Mouse (Mus musculus) heart, embryonic 13.5 days (tissue): ENCODE results near the gene Zfp963. TPM values are rescaled to one million over a fixed set of nuclear protein-coding genes. Genes with fewer than 3 reads are reported as not detected.
A peak's percentile ranks its signal among the peaks of the same experiment; 100 is the strongest.
"Not testable (repeated sequence)": the region's sequence is repeated elsewhere in the genome, so short reads cannot be mapped to it uniquely, and the experiment has no call there.

ENCODE experiments used
- ATAC-seq: fragments of 200-750 bp; cut with Nextera tagmentation; 2 replicates; pipeline ENCODE4 v1.8.0; 2017; ENCODE audit warnings: moderate TSS enrichment; ENCODE audit not compliant: insufficient number of reproducible peaks, low FRiP score, low TSS enrichment; ENCODE audit errors: extremely low read depth
- H3K27ac ChIP-seq: fragments of 300-500 bp; sonication (generic); replicated peaks from 2 replicates; pipeline ENCODE4 v1.5.1; 2015; ENCODE audit warnings: moderate library complexity, mild to moderate bottlenecking, inconsistent platforms
- H3K27me3 ChIP-seq: fragments of 300-500 bp; sonication (generic); replicated peaks from 2 replicates; pipeline ENCODE4 v1.6.1; 2015; ENCODE audit warnings: mild to moderate bottlenecking, inconsistent platforms
- H3K36me3 ChIP-seq: fragments of 300-500 bp; sonication (generic); 2 replicates; pipeline ENCODE4 v1.6.1; 2015; ENCODE audit warnings: mild to moderate bottlenecking, inconsistent platforms
- H3K4me1 ChIP-seq: fragments of 300-500 bp; sonication (generic); 2 replicates; pipeline ENCODE4 v1.6.1; 2015; ENCODE audit warnings: inconsistent platforms
- H3K4me2 ChIP-seq: fragments of 300-500 bp; sonication (generic); 2 replicates; pipeline ENCODE4 v1.6.1; 2015; ENCODE audit warnings: inconsistent platforms, mild to moderate bottlenecking, moderate library complexity
- H3K4me3 ChIP-seq: fragments of 300-500 bp; sonication (generic); 2 replicates; pipeline ENCODE4 v1.5.1; 2015; ENCODE audit warnings: moderate library complexity, mild to moderate bottlenecking, inconsistent platforms
- H3K9ac ChIP-seq: fragments of 300-500 bp; sonication (generic); 2 replicates; pipeline ENCODE4 v1.6.1; 2015; ENCODE audit warnings: inconsistent platforms, mild to moderate bottlenecking, moderate library complexity
- H3K9me3 ChIP-seq: fragments of 300-500 bp; sonication (generic); 2 replicates; pipeline ENCODE4 v1.6.1; 2016; ENCODE audit warnings: inconsistent platforms
- WGBS: fragments of 180-500 bp; shearing (Covaris S2); methylation state at CpG from one replicate; pipeline ENCODE4 v1.1.7; 2015; ENCODE audit warnings: mixed read lengths; 5-methylcytosine and 5-hydroxymethylcytosine counted together
- polyA plus RNA-seq: library from polyadenylated mRNA; unstranded; fragments of >200 nt; fragmentation: Nextera tagmentation; extraction: Ambion mirVana; gene quantifications from 2 replicates; pipeline ENCODE4 v1.2.1, GENCODE M21; 2015

Gene Zfp963
- polyA plus RNA-seq, 1 experiment from 2014 or later, result 3.2 TPM

- no peak overlapping the region for H3K4me3 ChIP-seq
- H3K36me3 ChIP-seq, result no peaks in the 10 kb centered on the region
- no peak for ATAC-seq
- H3K4me1 ChIP-seq, result no peaks in the 10 kb centered on the region
- H3K9ac ChIP-seq, result no peak overlapping the region
- no peak overlapping the region for H3K4me2 ChIP-seq
- H3K27ac ChIP-seq, result no peak overlapping the region
- 56% methylated on average over 1 of the region's 1 CpGs for WGBS
- no peaks in the 10 kb centered on the region for H3K27me3 ChIP-seq
- peaks cover 4% of the 10 kb centered on the region; the same call in 1 of the 2 replicates for H3K9me3 ChIP-seq
Measured at GRCm38 (mm10) chr8:69735495-69735894, 14.3 kb downstream of the Zfp963 start.

GRCm38 (mm10) chr8:69717232-69717580, 32.6 kb downstream of the Zfp963 start:
- peak overlapping the region; percentile 71 for H3K4me2 ChIP-seq
- H3K4me3 ChIP-seq, result peak overlapping the region; percentile 97
- peaks cover 17% of the 10 kb centered on the region for H3K36me3 ChIP-seq
- ATAC-seq, result no peak
- H3K4me1 ChIP-seq, result peaks cover 28% of the 10 kb centered on the region
- H3K27ac ChIP-seq, result peak overlapping the region; percentile 66
- peak overlapping the region; percentile 65; the same call in 1 of the 2 replicates for H3K9ac ChIP-seq
- no peaks in the 10 kb centered on the region for H3K9me3 ChIP-seq
- 43% methylated on average over 5 of the region's 5 CpGs for WGBS
- no peaks in the 10 kb centered on the region for H3K27me3 ChIP-seq

- no peaks in the 10 kb centered on the region for H3K27me3 ChIP-seq
- ATAC-seq, result peak; percentile 98
- peak overlapping the region; percentile 97 for H3K4me3 ChIP-seq
- WGBS, result under 1% methylated on average over 47 of the region's 52 CpGs
- peak overlapping the region; percentile 71 for H3K4me2 ChIP-seq
- H3K27ac ChIP-seq, result peak overlapping the region; percentile 100
- H3K36me3 ChIP-seq, result peaks cover 22% of the 10 kb centered on the region
- peaks cover 28% of the 10 kb centered on the region for H3K4me1 ChIP-seq
- H3K9ac ChIP-seq, result peak overlapping the region; percentile 99
- H3K9me3 ChIP-seq, result no peaks in the 10 kb centered on the region
Measured at GRCm38 (mm10) chr8:69716403-69717231, 33.2 kb downstream of the Zfp963 start.

GRCm38 (mm10) chr8:69715366-69715765, 34.4 kb downstream of the Zfp963 start:
- H3K4me1 ChIP-seq, result peaks cover 28% of the 10 kb centered on the region
- H3K27me3 ChIP-seq, result no peaks in the 10 kb centered on the region
- H3K4me3 ChIP-seq, result peak overlapping the region; percentile 97
- H3K9me3 ChIP-seq, result no peaks in the 10 kb centered on the region
- 76% methylated on average over 6 of the region's 6 CpGs for WGBS
- H3K27ac ChIP-seq, result no peak overlapping the region
- H3K36me3 ChIP-seq, result peaks cover 35% of the 10 kb centered on the region
- peak overlapping the region; percentile 69 for H3K4me2 ChIP-seq
- H3K9ac ChIP-seq, result peak overlapping the region; percentile 99
- no peak for ATAC-seq

GRCm38 (mm10) chr8:69713516-69713915, 36.3 kb downstream of the Zfp963 start:
- H3K4me3 ChIP-seq, result no peak overlapping the region
- no peak overlapping the region for H3K4me2 ChIP-seq
- no peak for ATAC-seq
- H3K27ac ChIP-seq, result no peak overlapping the region
- WGBS, result 77% methylated on average over 8 of the region's 8 CpGs
- peaks cover 28% of the 10 kb centered on the region for H3K4me1 ChIP-seq
- peaks cover 54% of the 10 kb centered on the region for H3K36me3 ChIP-seq
- no peaks in the 10 kb centered on the region for H3K27me3 ChIP-seq
- 0 out of 2 replicates have a peak overlapping the region, but pooled peaks have one; percentile 37 for H3K9ac ChIP-seq
- no peaks in the 10 kb centered on the region for H3K9me3 ChIP-seq

- not testable (repeated sequence) for ATAC-seq
Measured at GRCm38 (mm10) chr8:69710624-69711023, 39.1 kb downstream of the Zfp963 start, which contains the start of gene Zfp869. TSS of gene Zfp869 (minus strand) at chr8:69710724.

GRCm38 (mm10) chr8:69701810-69702209, 48.0 kb downstream of the Zfp963 start:
- Histone ChIP-seq H3K9me3 (peaks cover 20% of the 10 kb centered on the region), H3K36me3 (peaks cover 51% of the 10 kb centered on the region), H3K4me1 (no peaks in the 10 kb centered on the region), H3K9ac (no peak overlapping the region), H3K27me3 (no peaks in the 10 kb centered on the region), H3K27ac (no peak overlapping the region), H3K4me2 (no peak overlapping the region), H3K4me3 (no peak overlapping the region)
- no peak for ATAC-seq
- WGBS, result 69% methylated on average over 6 of the region's 6 CpGs

More at GRCm38 (mm10) chr8:69710624-69711023, 39.1 kb downstream of the Zfp963 start, which contains the start of gene Zfp869:
- peaks cover 16% of the 10 kb centered on the region for H3K9me3 ChIP-seq
- not testable (repeated sequence) for H3K27me3 ChIP-seq, H3K4me2 ChIP-seq, H3K4me3 ChIP-seq, H3K9ac ChIP-seq, H3K27ac ChIP-seq
- H3K36me3 ChIP-seq, result peaks cover 82% of the 10 kb centered on the region
- 89% methylated on average over 10 of the region's 10 CpGs for WGBS
- peaks cover 22% of the 10 kb centered on the region for H3K4me1 ChIP-seq

Other genes starting within 250 kb of the Zfp963 start
- gene Gm7697, start 227.0 kb downstream of the Zfp963 start, polyA plus RNA-seq, result not detected in 2 replicates
- 14.9 and 16.1 TPM in 2 replicates for gene Zfp868, start 124.4 kb downstream of the Zfp963 start, polyA plus RNA-seq
- gene Zfp964, start 95.5 kb downstream of the Zfp963 start, polyA plus RNA-seq, result 1.3 and 1.4 TPM in 2 replicates
- 16.6 and 18.0 TPM in 2 replicates for gene Zfp869, start 39.2 kb downstream of the Zfp963 start, polyA plus RNA-seq
- gene Gm20422, start 24.9 kb upstream of the Zfp963 start, polyA plus RNA-seq, result 0.32 and 1.2 TPM in 2 replicates
- 25.3 and 27.4 TPM in 2 replicates for gene Atp13a1, start 41.2 kb upstream of the Zfp963 start, polyA plus RNA-seq
- gene Zfp866, start 41.2 kb upstream of the Zfp963 start, polyA plus RNA-seq, result 15.1 and 16.6 TPM in 2 replicates
- 6.9 and 7.6 TPM in 2 replicates for gene Gmip, start 58.7 kb upstream of the Zfp963 start, polyA plus RNA-seq
- 0.32 and 0.34 TPM in 2 replicates for gene Lpar2, start 72.5 kb upstream of the Zfp963 start, polyA plus RNA-seq
- gene Pbx4, start 82.5 kb upstream of the Zfp963 start, polyA plus RNA-seq, result 2.4 and 3.9 TPM in 2 replicates
- gene Cilp2, start 137.7 kb upstream of the Zfp963 start, polyA plus RNA-seq, result 0.55 and 0.56 TPM in 2 replicates
- gene Tssk6, start 152.2 kb upstream of the Zfp963 start, polyA plus RNA-seq, result 1.9 and 2.2 TPM in 2 replicates
- gene Ndufa13, start 152.6 kb upstream of the Zfp963 start, polyA plus RNA-seq, result 304 and 343 TPM in 2 replicates
- gene Yjefn3, start 152.7 kb upstream of the Zfp963 start, polyA plus RNA-seq, result 8.1 and 8.2 TPM in 2 replicates
- gene Gatad2a, start 246.4 kb upstream of the Zfp963 start, polyA plus RNA-seq, result 27.3 and 29.9 TPM in 2 replicates